Mouse (Mus musculus): ENCODE measurements around the gene Gm9774.

Gm9774 gene

DNA sequence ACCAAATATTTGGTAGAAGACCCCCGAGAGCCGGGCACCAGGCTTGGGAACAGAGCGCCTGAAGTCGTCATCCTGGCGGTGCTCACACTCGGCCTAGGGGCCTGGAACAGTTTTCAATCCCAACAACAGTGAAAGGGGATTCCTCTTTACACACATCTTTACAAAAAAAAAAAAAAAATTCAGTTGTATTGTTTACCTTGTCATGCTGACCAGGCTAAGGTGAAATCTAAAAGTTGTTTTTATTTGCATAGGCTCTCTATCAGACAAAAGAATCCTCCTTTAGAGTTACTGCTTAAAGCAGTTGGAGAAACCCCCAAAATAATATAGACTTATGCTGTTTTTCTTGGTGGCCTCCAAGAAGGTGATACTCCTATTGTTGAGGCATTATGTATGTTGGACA, at the start of gene Gm9774:
Gene Gm9774, minus strand, starts transcription at position 101 of the 400 bp plus-strand sequence.
- DNase-seq (ENCODE audit: low spot score), result no peak

DNA sequence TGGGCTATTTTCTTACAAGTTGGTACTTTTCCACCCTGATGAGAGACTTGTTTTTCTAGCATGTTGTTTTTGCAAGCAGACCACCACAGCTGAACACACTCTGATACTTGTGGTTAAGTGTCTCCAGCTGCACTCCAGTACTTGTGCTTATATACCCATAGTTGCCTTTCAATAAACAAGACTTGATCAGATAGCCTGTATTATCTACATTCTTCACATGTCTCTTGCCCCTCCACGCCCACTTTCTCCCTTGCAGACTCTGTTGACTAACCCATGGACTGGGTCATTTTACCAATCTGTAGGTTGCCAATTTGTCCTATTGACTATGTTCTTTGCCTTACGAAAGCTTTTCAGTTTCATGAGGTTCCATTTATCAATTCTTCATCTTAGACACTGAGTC, 40.9 kb upstream of the Gm9774 start:
- no peak for DNase-seq (ENCODE audit: low spot score)

DNA sequence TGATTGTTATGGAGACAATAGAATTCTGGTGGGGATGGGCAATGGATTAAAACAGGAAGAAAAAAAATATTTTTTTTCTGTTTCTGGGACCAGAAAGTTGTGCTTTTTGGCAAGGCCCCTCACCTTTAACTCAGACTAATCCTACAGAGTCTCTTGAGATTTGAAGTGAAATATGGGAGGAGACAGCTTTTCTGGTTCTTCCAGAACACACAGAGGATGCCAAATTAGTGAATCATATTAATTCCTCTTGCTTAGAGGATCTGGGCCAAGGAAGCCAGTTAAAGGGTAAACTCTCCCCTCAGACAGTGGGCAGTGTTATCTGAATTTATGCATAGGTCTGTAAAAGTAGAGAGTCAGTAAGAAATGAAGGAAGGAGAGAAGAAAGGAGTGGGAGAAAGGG, 38.2 kb upstream of the Gm9774 start:
- no peak for DNase-seq (ENCODE audit: low spot score)

GRCm38 (mm10) chr3:92466576-92466975, 37.4 kb upstream of the Gm9774 start:
- no peak for DNase-seq (ENCODE audit: low spot score)

DNA sequence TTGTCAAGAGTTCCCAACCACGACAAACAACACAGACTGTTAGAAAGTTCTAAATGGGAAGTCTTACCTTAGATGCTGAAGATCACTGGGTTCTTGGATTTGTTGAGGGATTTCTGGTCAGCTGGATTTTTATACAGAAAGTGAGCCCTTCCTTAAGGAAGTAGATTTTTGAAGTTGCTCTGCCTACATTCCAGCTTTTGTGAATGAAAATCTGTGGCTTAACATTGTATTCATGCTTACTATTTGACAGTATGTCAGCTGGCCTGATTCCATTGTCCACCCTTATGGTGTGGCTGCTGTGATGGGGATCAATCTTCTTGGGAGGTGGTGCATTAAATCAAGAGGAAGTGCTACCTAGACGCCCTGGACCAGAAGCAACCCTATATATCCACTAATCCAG, 29.4 kb upstream of the Gm9774 start, which contains the start of gene Sprr3:
Gene Sprr3, minus strand, starts transcription at position 101 of the 400 bp plus-strand sequence.
- DNase-seq (ENCODE audit: low spot score), result no peak

GRCm38 (mm10) chr3:92455151-92455550, 25.9 kb upstream of the Gm9774 start:
- no peak for DNase-seq (ENCODE audit: low spot score)

DNA sequence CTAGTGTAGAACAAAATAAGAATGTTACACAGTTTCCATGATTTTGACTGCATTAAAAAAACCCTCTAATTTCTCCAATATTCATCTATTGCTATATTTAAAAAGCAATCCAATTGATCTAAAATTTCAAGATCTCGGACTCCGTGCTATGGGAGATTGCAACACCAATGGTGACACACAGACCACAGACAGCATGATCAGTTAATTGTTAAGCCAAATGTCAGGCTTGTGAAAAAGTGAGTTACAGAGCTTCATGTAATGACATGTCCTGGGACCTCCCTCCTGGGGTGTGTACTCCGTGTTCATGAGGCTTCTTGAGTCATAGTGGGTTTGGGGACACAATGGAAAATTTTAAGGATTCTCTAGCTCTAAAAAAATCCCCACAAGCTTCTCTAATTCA, 11.0 kb upstream of the Gm9774 start:
- DNase-seq (ENCODE audit: low spot score), result no peak

DNA sequence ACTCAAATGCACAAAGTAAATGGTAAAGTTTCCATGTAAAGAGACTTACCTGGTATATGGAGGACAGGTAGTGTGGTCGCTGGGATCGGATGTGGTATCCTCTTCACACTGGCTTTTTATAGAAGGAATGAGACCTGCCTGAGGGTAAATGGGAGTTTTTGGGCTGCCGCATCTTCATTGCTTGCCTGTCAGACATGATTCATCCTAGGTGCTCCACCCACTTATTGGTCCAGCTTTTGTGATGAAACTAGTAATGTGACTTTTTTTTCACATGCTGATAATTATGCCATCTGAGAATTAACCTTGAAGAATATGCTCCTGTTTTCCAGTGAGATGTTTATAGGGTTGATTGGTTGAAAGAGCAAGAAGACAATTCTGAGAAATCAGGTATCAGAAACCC, 9.5 kb upstream of the Gm9774 start, which contains the start of gene Sprr1b:
Gene Sprr1b, minus strand, starts transcription at position 101 of the 400 bp plus-strand sequence.
- no peak for DNase-seq (ENCODE audit: low spot score)

DNA sequence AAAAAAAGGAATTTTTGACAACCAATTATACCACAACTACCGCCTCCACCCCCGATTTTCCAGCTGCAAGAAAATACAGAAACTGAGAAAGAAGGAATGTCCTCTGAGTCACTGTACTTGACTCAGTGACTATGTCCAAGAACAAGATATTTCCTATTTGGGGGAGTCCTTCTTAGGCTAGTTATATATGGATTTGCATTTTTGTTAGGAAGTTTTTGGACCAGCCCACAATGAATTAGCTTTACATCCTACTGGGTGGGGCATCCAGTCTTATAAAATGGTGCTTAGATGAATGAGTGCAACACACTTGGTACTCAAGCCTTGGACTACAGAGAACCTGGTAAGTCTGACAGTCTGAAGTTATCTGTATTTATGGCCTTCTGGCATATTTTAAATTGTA, 3.1 kb upstream of the Gm9774 start, which contains the start of gene Sprr2k:
Gene Sprr2k, plus strand, starts transcription at position 301 of the 400 bp plus-strand sequence.
- DNase-seq (ENCODE audit: low spot score), result no peak

- DNase-seq (ENCODE audit: low spot score), result no peak
Measured at GRCm38 (mm10) chr3:92417782-92418181, 11.4 kb downstream of the Gm9774 start, which contains the start of gene Sprr2j-ps. Gene Sprr2j-ps (plus strand): TSS chr3:92418082.

GRCm38 (mm10) chr3:92407691-92408090, 21.5 kb downstream of the Gm9774 start, which contains the start of gene Sprr2i:
Gene Sprr2i (plus strand): TSS chr3:92407991.
- DNase-seq (ENCODE audit: low spot score), result no peak

GRCm38 (mm10) chr3:92394301-92394700, 34.9 kb downstream of the Gm9774 start:
- no peak for DNase-seq (ENCODE audit: low spot score)

GRCm38 (mm10) chr3:92385385-92385784, 43.8 kb downstream of the Gm9774 start, which contains the start of gene Sprr2h:
Gene Sprr2h (plus strand): TSS chr3:92385685.
- DNase-seq (ENCODE audit: low spot score), result no peak
